Comparison of ENCODE assay signal across 21 mouse cellular contexts in genomic region chr2:75874008-75874559, GRCm38 (mm10). TPM values are rescaled to one million over a fixed set of nuclear protein-coding genes. Genes with fewer than 3 reads are reported as not detected.
DNase-seq lines count a peak whose midpoint lies in the region; ATAC-seq and TF ChIP-seq lines count a peak whose summit lies in the region.
"Had no signal": no experiment of that assay in that cellular context is flagged by ENCODE, and none has a peak within 500 bp of the region (broad histone marks: within the 10 kb centered on the region; RNA-seq: fewer than 3 reads in every experiment).

No protein-coding gene starts in this region.

- in situ Hi-C loops in ES-E14 (cut with MboI; ENCODE audit: low sequenced_read_pairs in 2 of 2, unreplicated experiment in 2 of 2), result no loop called here

- TF ChIP-seq CTCF in stomach, postnatal 0 days (IDR thresholded peaks at IDR 0.05; ENCODE audit: low read depth), result no peak

- 0 out of 4 replicates have a peak overlapping the region, but pooled peaks of 1 of the 2 experiments have one; percentile 17 for H3K4me3 ChIP-seq in ES-E14 (ENCODE audit: insufficient read depth in 1 of 2, low read depth in 1 of 2, low read length in 2 of 2, poor library complexity in 1 of 2, severe bottlenecking in 1 of 2)
- no peak overlapping the region for H3K4me3 ChIP-seq in stomach, postnatal 0 days (ENCODE audit: low read depth, low read length)
- H3K4me3 ChIP-seq in heart, embryonic 10.5 days, result no peak overlapping the region
- H3K4me3 ChIP-seq: embryonic facial prominence, embryonic 12.5 days; forebrain, embryonic 15.5 days; heart, embryonic 15.5 days; intestine, embryonic 15.5 days had no signal

- H3K27me3 ChIP-seq in stomach, postnatal 0 days (ENCODE audit: control insufficient read depth, insufficient read depth, low read length), result no peaks in the 10 kb centered on the region
- H3K27me3 ChIP-seq in heart, embryonic 10.5 days (ENCODE audit: insufficient read depth, poor library complexity, severe bottlenecking), result no peaks in the 10 kb centered on the region
- H3K27me3 ChIP-seq: embryonic facial prominence, embryonic 12.5 days; forebrain, embryonic 15.5 days; heart, embryonic 15.5 days; intestine, embryonic 15.5 days had no signal

- H3K36me3 ChIP-seq in ES-E14 (ENCODE audit: control insufficient read depth, insufficient read depth, low read length, poor library complexity, severe bottlenecking), result no peaks in the 10 kb centered on the region; the same call in 1 of the 2 replicates
- peaks cover 6% of the 10 kb centered on the region; the same call in 1 of the 2 replicates for H3K36me3 ChIP-seq in stomach, postnatal 0 days (ENCODE audit: control insufficient read depth, insufficient read depth, low read length)
- peaks cover 15% of the 10 kb centered on the region; the same call in 1 of the 2 replicates for H3K36me3 ChIP-seq in heart, embryonic 10.5 days
- H3K36me3 ChIP-seq: forebrain, embryonic 15.5 days; heart, embryonic 15.5 days had no signal

- TF ChIP-seq EP300 in stomach, postnatal 0 days (optimal IDR thresholded peaks at IDR 0.05), result no peak

- peak; percentile 15 for DNase-seq in lung, postnatal 36 days
- no peak for DNase-seq in lung, postnatal 14 days
- peak; percentile 58 for DNase-seq in ES-E14 (ENCODE audit: low read depth, low spot score)
- DNase-seq in stomach, postnatal 0 days (ENCODE audit: low spot score), result no peak
- no peak for DNase-seq in testis, postnatal 10 days (ENCODE audit: low spot score)
- no peak for DNase-seq in heart, embryonic 10.5 days (ENCODE audit: low spot score)
- DNase-seq in cerebellum, adult 8-10 months, result no peak
- DNase-seq: cerebellum, adult 11 months; cerebellum, adult 9-10 months; cerebellum, postnatal 25 days; gastrocnemius, postnatal 36 days; heart, adult 18-20 months; heart, postnatal 14 days had no signal

- H3K9ac ChIP-seq in ES-E14 (ENCODE audit: insufficient read depth, low read depth, low read length, poor library complexity, severe bottlenecking), result no peak overlapping the region
- no peak overlapping the region for H3K9ac ChIP-seq in stomach, postnatal 0 days (ENCODE audit: low read length)
- H3K9ac ChIP-seq: embryonic facial prominence, embryonic 12.5 days; forebrain, embryonic 15.5 days; heart, embryonic 15.5 days; hindbrain, embryonic 14.5 days; intestine, embryonic 15.5 days had no signal

- H3K27ac ChIP-seq in ES-E14 (ENCODE audit: insufficient read depth, low read depth, low read length, poor library complexity, severe bottlenecking), result peak overlapping the region; percentile 77
- no peak overlapping the region for H3K27ac ChIP-seq in stomach, postnatal 0 days (replicated peaks)
- H3K27ac ChIP-seq in heart, embryonic 10.5 days, result no peak overlapping the region
- H3K27ac ChIP-seq: embryonic facial prominence, embryonic 12.5 days; forebrain, embryonic 15.5 days; heart, embryonic 15.5 days; hindbrain, embryonic 14.5 days; intestine, embryonic 15.5 days had no signal

- H3K9me3 ChIP-seq in ES-E14 (ENCODE audit: control insufficient read depth, insufficient read depth, low read depth, low read length), result no peaks in the 10 kb centered on the region
- no peaks in the 10 kb centered on the region for H3K9me3 ChIP-seq in stomach, postnatal 0 days (ENCODE audit: control insufficient read depth, low read length)
- no peaks in the 10 kb centered on the region for H3K9me3 ChIP-seq in heart, embryonic 10.5 days
- H3K9me3 ChIP-seq: embryonic facial prominence, embryonic 12.5 days; forebrain, embryonic 15.5 days; heart, embryonic 15.5 days; intestine, embryonic 15.5 days had no signal

- 90% methylated on average over 3 of the region's 3 CpGs for WGBS in stomach, postnatal 0 days
- 82% methylated on average over 3 of the region's 3 CpGs for WGBS in heart, embryonic 10.5 days

- peak; percentile 63 for ATAC-seq in granulocyte monocyte progenitor cell, adult 5-6 weeks (replicated peaks; ENCODE audit: poor library complexity, severe bottlenecking)
- peak; percentile 47; the same call in 1 of the 2 replicates for ATAC-seq in stomach, postnatal 0 days (ENCODE audit: low FRiP score, low TSS enrichment)
- ATAC-seq: activated CD4-positive, CD25-positive, alpha-beta regulatory T cell, adult 4 months; forebrain, embryonic 15.5 days; intestine, embryonic 15.5 days had no signal

- peaks cover 12 to 21% of the 10 kb centered on the region in 2 experiments for H3K4me1 ChIP-seq in ES-E14 (ENCODE audit: control insufficient read depth in 2 of 2, insufficient read depth in 2 of 2, low read length in 2 of 2, poor library complexity in 1 of 2)
- H3K4me1 ChIP-seq in stomach, postnatal 0 days (replicated peaks; ENCODE audit: control insufficient read depth, insufficient read depth), result no peaks in the 10 kb centered on the region
- no peaks in the 10 kb centered on the region for H3K4me1 ChIP-seq in heart, embryonic 10.5 days
- H3K4me1 ChIP-seq: embryonic facial prominence, embryonic 12.5 days; forebrain, embryonic 15.5 days; heart, embryonic 15.5 days; intestine, embryonic 15.5 days had no signal

- H3K4me2 ChIP-seq in stomach, postnatal 0 days (replicated peaks; ENCODE audit: low read depth), result no peak overlapping the region
- H3K4me2 ChIP-seq: embryonic facial prominence, embryonic 12.5 days; forebrain, embryonic 15.5 days; heart, embryonic 11.5 days; heart, embryonic 15.5 days; hindbrain, embryonic 14.5 days; intestine, embryonic 15.5 days had no signal

TF ChIP-seq in ES-E14, 5 proteins besides CTCF, POLR2A, EP300 and RAD21:
- TF ChIP-seq CHD2 (IDR thresholded peaks at IDR 0.05; ENCODE audit: low read depth, low read length) (no peak), ZC3H11A (IDR thresholded peaks at IDR 0.05; ENCODE audit: borderline replicate concordance, low read depth, low read length) (no peak), ZNF384 (IDR thresholded peaks at IDR 0.05; ENCODE audit: low read depth, low read length) (no peak), HCFC1 (IDR thresholded peaks at IDR 0.05; ENCODE audit: borderline replicate concordance, insufficient read depth, low read length) (no peak; the same call in 1 of the 2 replicates), MAFK (IDR thresholded peaks at IDR 0.05; ENCODE audit: insufficient read depth, low read depth, low read length) (no peak)

RNA-seq across cellular contexts. Expression of gene Agps, which starts 42.1 kb away (rescaled TPM):
- 74.6 and 101 TPM in 2 replicates for total RNA-seq in ES-E14 (2012; rRNA removed)
- 164 and 183 TPM in 2 replicates for total RNA-seq in granulocyte monocyte progenitor cell, adult 5-6 weeks (2014; fragmentation: Nextera tagmentation)
- 224 and 232 TPM in 2 replicates for total RNA-seq in granulocyte monocyte progenitor cell, adult 5-6 weeks (2017)
- 11.8 and 12.4 TPM in 2 replicates for polyA plus RNA-seq in stomach, postnatal 0 days (2015; fragmentation: Nextera tagmentation; extraction: Ambion mirVana)
- polyA plus RNA-seq in heart, embryonic 10.5 days (2016; fragmentation: Nextera tagmentation; extraction: Ambion mirVana), result 48.6 and 49.5 TPM in 2 replicates

Comparison
In these comparisons a context has a peak if more than half of its experiments do, and no peak if none do; other contexts are left out.
1. DNase-seq: peak in lung, postnatal 36 days (single experiment) and ES-E14 (single experiment); none in lung, postnatal 14 days (single experiment), stomach, postnatal 0 days (single experiment), testis, postnatal 10 days (single experiment), heart, embryonic 10.5 days (single experiment) and cerebellum, adult 8-10 months (single experiment).